32 mouse cellular contexts compared by ENCODE assay signal in genomic region chr11:65651426-65651825, GRCm38 (mm10).
DNase-seq lines count a peak whose midpoint lies in the region; ATAC-seq and TF ChIP-seq lines count a peak whose summit lies in the region.
"Had no signal": no experiment of that assay in that cellular context is flagged by ENCODE, and none has a peak within 500 bp of the region (broad histone marks: within the 10 kb centered on the region; RNA-seq: fewer than 3 reads in every experiment).

No protein-coding gene starts in this region.

- WGBS in heart, embryonic 10.5 days, result 36% methylated on average over 7 of the region's 7 CpGs
- WGBS in heart, embryonic 15.5 days, result 34% methylated on average over 7 of the region's 7 CpGs
- WGBS in heart, adult 2 months, result 31% methylated on average over 7 of the region's 7 CpGs
- 30% methylated on average over 7 of the region's 7 CpGs for WGBS in lung, embryonic 16.5 days
- WGBS in lung, adult 2 months, result 36% methylated on average over 7 of the region's 7 CpGs

- no peak for TF ChIP-seq EP300 in heart, adult 2 months (IDR thresholded peaks at IDR 0.05; ENCODE audit: insufficient read depth, low read depth, low read length)

- H3K4me3 ChIP-seq in heart, embryonic 10.5 days, result no peak overlapping the region
- no peak overlapping the region for H3K4me3 ChIP-seq in heart, embryonic 15.5 days
- H3K4me3 ChIP-seq in heart, adult 2 months, result no peak overlapping the region
- H3K4me3 ChIP-seq in lung, embryonic 16.5 days (ENCODE audit: low read length), result no peak overlapping the region
- H3K4me3 ChIP-seq in lung, adult 2 months (replicated peaks; ENCODE audit: extremely low read depth, low read depth, low read length), result no peak overlapping the region
- H3K4me3 ChIP-seq: embryonic facial prominence, embryonic 10.5 days; embryonic facial prominence, embryonic 15.5 days; forebrain, embryonic 13.5 days; limb, embryonic 10.5 days; limb, embryonic 15.5 days; megakaryocyte, embryonic 14.5 days; midbrain, embryonic 12.5 days; myocyte; neural tube, embryonic 12.5 days had no signal

- intact Hi-C loops in heart, adult 2 months (cut with DNase I), result no loop called here

- peaks cover 64% of the 10 kb centered on the region for H3K4me1 ChIP-seq in heart, embryonic 10.5 days
- H3K4me1 ChIP-seq in heart, embryonic 15.5 days (replicated peaks), result peaks cover 63% of the 10 kb centered on the region
- H3K4me1 ChIP-seq in heart, adult 2 months (ENCODE audit: control insufficient read depth, insufficient read depth, low read length), result peaks cover 3% of the 10 kb centered on the region; the same call in 1 of the 2 replicates
- 0 out of 2 replicates have a peak, but pooled peaks cover 6% of the 10 kb centered on the region for H3K4me1 ChIP-seq in lung, embryonic 16.5 days (replicated peaks; ENCODE audit: control insufficient read depth, insufficient read depth, low read length)
- no peaks in the 10 kb centered on the region for H3K4me1 ChIP-seq in lung, adult 2 months (ENCODE audit: control insufficient read depth, insufficient read depth, low read length)
- H3K4me1 ChIP-seq: embryonic facial prominence, embryonic 10.5 days; embryonic facial prominence, embryonic 15.5 days; forebrain, embryonic 13.5 days; limb, embryonic 10.5 days; limb, embryonic 15.5 days; megakaryocyte, embryonic 14.5 days; midbrain, embryonic 12.5 days; neural tube, embryonic 12.5 days had no signal

- H3K36me3 ChIP-seq in heart, embryonic 10.5 days, result no peaks in the 10 kb centered on the region
- no peaks in the 10 kb centered on the region for H3K36me3 ChIP-seq in heart, embryonic 15.5 days
- H3K36me3 ChIP-seq in heart, adult 2 months (ENCODE audit: control insufficient read depth, insufficient read depth, low read length), result peaks cover 3% of the 10 kb centered on the region
- no peaks in the 10 kb centered on the region for H3K36me3 ChIP-seq in lung, embryonic 16.5 days (ENCODE audit: control insufficient read depth, insufficient read depth, low read length)
- H3K36me3 ChIP-seq: embryonic facial prominence, embryonic 10.5 days; embryonic facial prominence, embryonic 15.5 days; limb, embryonic 10.5 days; limb, embryonic 15.5 days; midbrain, embryonic 12.5 days; neural tube, embryonic 12.5 days had no signal

- ATAC-seq in heart, embryonic 15.5 days (replicated peaks; ENCODE audit: insufficient number of reproducible peaks, insufficient read depth, low FRiP score, low read depth), result no peak
- ATAC-seq in lung, embryonic 16.5 days (ENCODE audit: low read depth), result 0 out of 2 replicates have a peak, but pooled peaks have one; percentile 17
- ATAC-seq: forebrain, embryonic 13.5 days; intestine, postnatal 0 days; lung, postnatal 0 days had no signal

- no peak overlapping the region for H3K4me2 ChIP-seq in heart, embryonic 15.5 days
- H3K4me2 ChIP-seq in lung, embryonic 16.5 days (ENCODE audit: low read depth, low read length), result no peak overlapping the region
- H3K4me2 ChIP-seq: embryonic facial prominence, embryonic 15.5 days; forebrain, embryonic 13.5 days; hindbrain, embryonic 14.5 days; limb, embryonic 15.5 days; midbrain, embryonic 12.5 days; neural tube, embryonic 12.5 days had no signal

- DNase-seq in heart, embryonic 10.5 days (ENCODE audit: low spot score), result no peak
- no peak for DNase-seq in heart, adult 18-20 months
- no peak for DNase-seq in heart, adult 2 months
- no peak for DNase-seq in lung, adult 2 months
- DNase-seq in cerebellum, adult 18-20 months, result no peak
- no peak for DNase-seq in lung, adult 18-20 months
- DNase-seq: adrenal gland, postnatal 36 days; cerebellum, adult 8-10 months; cerebellum, postnatal 25 days; gastrocnemius, postnatal 25 days; kidney, adult 9 months; kidney, postnatal 10 days; layer of hippocampus, adult 9-11 months; lung, postnatal 4 days; right cerebral cortex, postnatal 4 days; thymus, adult 18-20 months; thymus, postnatal 25 days had no signal

- H3K9me3 ChIP-seq in heart, embryonic 10.5 days, result no peaks in the 10 kb centered on the region
- H3K9me3 ChIP-seq in heart, embryonic 15.5 days (replicated peaks), result no peaks in the 10 kb centered on the region
- no peaks in the 10 kb centered on the region for H3K9me3 ChIP-seq in lung, embryonic 16.5 days (ENCODE audit: control insufficient read depth, low read length)
- H3K9me3 ChIP-seq: embryonic facial prominence, embryonic 10.5 days; embryonic facial prominence, embryonic 15.5 days; forebrain, embryonic 13.5 days; limb, embryonic 10.5 days; limb, embryonic 15.5 days; megakaryocyte, embryonic 14.5 days; midbrain, embryonic 12.5 days; neural tube, embryonic 12.5 days had no signal

- H3K9ac ChIP-seq in heart, embryonic 15.5 days, result no peak overlapping the region
- no peak overlapping the region for H3K9ac ChIP-seq in heart, adult 2 months (ENCODE audit: low read depth, low read length)
- H3K9ac ChIP-seq in lung, embryonic 16.5 days (ENCODE audit: low read length), result no peak overlapping the region
- H3K9ac ChIP-seq: embryonic facial prominence, embryonic 15.5 days; forebrain, embryonic 13.5 days; hindbrain, embryonic 14.5 days; limb, embryonic 15.5 days; midbrain, embryonic 12.5 days; neural tube, embryonic 12.5 days had no signal

- H3K27ac ChIP-seq in heart, embryonic 10.5 days, result peak overlapping the region; percentile 86
- peak overlapping the region; percentile 96 for H3K27ac ChIP-seq in heart, embryonic 15.5 days
- H3K27ac ChIP-seq in heart, adult 2 months, result no peak overlapping the region
- H3K27ac ChIP-seq in lung, embryonic 16.5 days (ENCODE audit: low read length), result no peak overlapping the region
- H3K27ac ChIP-seq: embryonic facial prominence, embryonic 10.5 days; embryonic facial prominence, embryonic 15.5 days; forebrain, embryonic 13.5 days; hindbrain, embryonic 14.5 days; limb, embryonic 15.5 days; midbrain, embryonic 12.5 days; neural tube, embryonic 12.5 days; stomach, postnatal 0 days had no signal

- no peaks in the 10 kb centered on the region for H3K27me3 ChIP-seq in heart, embryonic 10.5 days (ENCODE audit: insufficient read depth, poor library complexity, severe bottlenecking)
- no peaks in the 10 kb centered on the region for H3K27me3 ChIP-seq in heart, embryonic 15.5 days
- no peaks in the 10 kb centered on the region for H3K27me3 ChIP-seq in heart, adult 2 months (ENCODE audit: control insufficient read depth, insufficient read depth, low read length)
- H3K27me3 ChIP-seq in lung, embryonic 16.5 days (ENCODE audit: control insufficient read depth, insufficient read depth, low read depth, low read length), result no peaks in the 10 kb centered on the region
- H3K27me3 ChIP-seq: embryonic facial prominence, embryonic 15.5 days; forebrain, embryonic 13.5 days; limb, embryonic 15.5 days; midbrain, embryonic 12.5 days; neural tube, embryonic 12.5 days had no signal

- TF ChIP-seq POLR2A in heart, adult 2 months (IDR thresholded peaks at IDR 0.05; ENCODE audit: insufficient read depth, low read depth, low read length), result no peak
- TF ChIP-seq POLR2A in lung, adult 2 months (IDR thresholded peaks at IDR 0.05; ENCODE audit: borderline replicate concordance, extremely low read depth, low read depth, low read length), result no peak

- no peak for TF ChIP-seq CTCF in heart, adult 2 months (IDR thresholded peaks at IDR 0.05)
- no peak for TF ChIP-seq CTCF in lung, adult 2 months (IDR thresholded peaks at IDR 0.05; ENCODE audit: insufficient read depth, low read length)

- H3K79me2 ChIP-seq in heart, adult 2 months (replicated peaks; ENCODE audit: control insufficient read depth, insufficient read depth, low read length), result no peaks in the 10 kb centered on the region

Comparison
In these comparisons a context has a peak if more than half of its experiments do, and no peak if none do; other contexts are left out.
1. H3K27ac ChIP-seq: peak in heart, embryonic 10.5 days (single experiment) and heart, embryonic 15.5 days (single experiment); none in heart, adult 2 months (single experiment) and lung, embryonic 16.5 days (single experiment).